Mouse (Mus musculus): Measurements from ENCODE around the gene Gm43064. TPM values are rescaled to one million over a fixed set of nuclear protein-coding genes. Genes with fewer than 3 reads are reported as not detected.
"Not testable (repeated sequence)": the region's sequence is repeated elsewhere in the genome, so short reads cannot be mapped to it uniquely, and the experiment has no call there.

Gene Gm43064
- polyA plus RNA-seq, 1 experiment from 2014 or later = 0.30 TPM

- Histone ChIP-seq H3K9me3 (replicated peaks; ENCODE audit: control insufficient read depth, low read length) (no peaks in the 10 kb centered on the region), H3K4me3 (ENCODE audit: low read length) (no peak overlapping the region), H3K27ac (ENCODE audit: low read length) (no peak overlapping the region), H3K27me3 (ENCODE audit: control insufficient read depth, insufficient read depth, low read length) (no peaks in the 10 kb centered on the region), H3K4me1 (ENCODE audit: control insufficient read depth, insufficient read depth, low read length) (peaks cover 12% of the 10 kb centered on the region; the same call in 1 of the 2 replicates), H3K9ac (ENCODE audit: low read length) (no peak overlapping the region), H3K36me3 (ENCODE audit: control insufficient read depth, insufficient read depth) (peaks cover 19% of the 10 kb centered on the region), H3K4me2 (ENCODE audit: low read depth, low read length) (no peak overlapping the region)
- WGBS = 85% methylated on average over 6 of the region's 6 CpGs
- ATAC-seq (replicated peaks; ENCODE audit: extremely low read depth, insufficient read depth, low FRiP score) = no peak
Observed at GRCm38 (mm10) chr3:103810967-103811366, 1.6 kb downstream of the Gm43064 start.

- Histone ChIP-seq H3K4me3 (ENCODE audit: low read length) (no peak overlapping the region), H3K36me3 (ENCODE audit: control insufficient read depth, insufficient read depth) (peaks cover 6% of the 10 kb centered on the region; the same call in 1 of the 2 replicates), H3K27ac (ENCODE audit: low read length) (no peak overlapping the region), H3K4me1 (ENCODE audit: control insufficient read depth, insufficient read depth, low read length) (peaks cover 11% of the 10 kb centered on the region; the same call in 1 of the 2 replicates), H3K9ac (ENCODE audit: low read length) (no peak overlapping the region), H3K4me2 (ENCODE audit: low read depth, low read length) (no peak overlapping the region), H3K9me3 (replicated peaks; ENCODE audit: control insufficient read depth, low read length) (no peaks in the 10 kb centered on the region), H3K27me3 (ENCODE audit: control insufficient read depth, insufficient read depth, low read length) (no peaks in the 10 kb centered on the region)
- no peak for ATAC-seq (replicated peaks; ENCODE audit: extremely low read depth, insufficient read depth, low FRiP score)
Observed at GRCm38 (mm10) chr3:103827548-103827947, 18.2 kb downstream of the Gm43064 start.

GRCm38 (mm10) chr3:103829036-103829435 lies 19.7 kb downstream of the Gm43064 start:
- ATAC-seq (replicated peaks; ENCODE audit: extremely low read depth, insufficient read depth, low FRiP score) = no peak
- Histone ChIP-seq H3K4me2 (ENCODE audit: low read depth, low read length) (no peak overlapping the region), H3K9me3 (replicated peaks; ENCODE audit: control insufficient read depth, low read length) (no peaks in the 10 kb centered on the region), H3K27ac (ENCODE audit: low read length) (no peak overlapping the region), H3K27me3 (ENCODE audit: control insufficient read depth, insufficient read depth, low read length) (no peaks in the 10 kb centered on the region), H3K4me1 (ENCODE audit: control insufficient read depth, insufficient read depth, low read length) (peaks cover 14% of the 10 kb centered on the region; the same call in 1 of the 2 replicates), H3K9ac (ENCODE audit: low read length) (no peak overlapping the region), H3K4me3 (ENCODE audit: low read length) (no peak overlapping the region), H3K36me3 (ENCODE audit: control insufficient read depth, insufficient read depth) (peaks cover 3% of the 10 kb centered on the region; the same call in 1 of the 2 replicates)
- WGBS = 83% methylated on average over 3 of the region's 3 CpGs

- H3K9me3 ChIP-seq (replicated peaks; ENCODE audit: control insufficient read depth, low read length); H3K36me3 ChIP-seq (ENCODE audit: control insufficient read depth, insufficient read depth); H3K4me2 ChIP-seq (ENCODE audit: low read depth, low read length); H3K9ac ChIP-seq (ENCODE audit: low read length); H3K27me3 ChIP-seq (ENCODE audit: control insufficient read depth, insufficient read depth, low read length); ATAC-seq (replicated peaks; ENCODE audit: extremely low read depth, insufficient read depth, low FRiP score); H3K4me3 ChIP-seq (ENCODE audit: low read length): not testable (repeated sequence)
- 63% methylated on average over 1 of the region's 1 CpGs for WGBS
- H3K4me1 ChIP-seq (ENCODE audit: control insufficient read depth, insufficient read depth, low read length) = peaks cover 14% of the 10 kb centered on the region; the same call in 1 of the 2 replicates
- H3K27ac ChIP-seq (ENCODE audit: low read length) = peak overlapping the region; percentile 22
Observed at GRCm38 (mm10) chr3:103830681-103831080, 21.3 kb downstream of the Gm43064 start.

GRCm38 (mm10) chr3:103831146-103831545 lies 21.8 kb downstream of the Gm43064 start:
- H3K36me3 ChIP-seq (ENCODE audit: control insufficient read depth, insufficient read depth) = peaks cover 3% of the 10 kb centered on the region; the same call in 1 of the 2 replicates
- H3K27me3 ChIP-seq (ENCODE audit: control insufficient read depth, insufficient read depth, low read length) = no peaks in the 10 kb centered on the region
- H3K9me3 ChIP-seq (replicated peaks; ENCODE audit: control insufficient read depth, low read length) = no peaks in the 10 kb centered on the region
- no peak overlapping the region for H3K4me3 ChIP-seq (ENCODE audit: low read length)
- ATAC-seq (replicated peaks; ENCODE audit: extremely low read depth, insufficient read depth, low FRiP score) = no peak
- peak overlapping the region; percentile 22 for H3K27ac ChIP-seq (ENCODE audit: low read length)
- no peak overlapping the region for H3K9ac ChIP-seq (ENCODE audit: low read length)
- WGBS = 45% methylated on average over 7 of the region's 7 CpGs
- H3K4me1 ChIP-seq (ENCODE audit: control insufficient read depth, insufficient read depth, low read length) = peaks cover 14% of the 10 kb centered on the region; the same call in 1 of the 2 replicates
- no peak overlapping the region for H3K4me2 ChIP-seq (ENCODE audit: low read depth, low read length)

- ATAC-seq (replicated peaks; ENCODE audit: extremely low read depth, insufficient read depth, low FRiP score) = no peak
- H3K4me1 ChIP-seq (ENCODE audit: control insufficient read depth, insufficient read depth, low read length) = peaks cover 14% of the 10 kb centered on the region; the same call in 1 of the 2 replicates
- no peak within 1 kb of the TSS; the same call in 1 of the 2 replicates for H3K27ac ChIP-seq (ENCODE audit: low read length)
- no peaks in the 10 kb centered on the region for H3K36me3 ChIP-seq (ENCODE audit: control insufficient read depth, insufficient read depth)
- no peak within 1 kb of the TSS for H3K4me2 ChIP-seq (ENCODE audit: low read depth, low read length)
- no peak within 1 kb of the TSS for H3K4me3 ChIP-seq (ENCODE audit: low read length)
- H3K9ac ChIP-seq (ENCODE audit: low read length) = no peak within 1 kb of the TSS
- H3K9me3 ChIP-seq (replicated peaks; ENCODE audit: control insufficient read depth, low read length) = no peaks in the 10 kb centered on the region
- H3K27me3 ChIP-seq (ENCODE audit: control insufficient read depth, insufficient read depth, low read length) = no peaks in the 10 kb centered on the region
Observed at GRCm38 (mm10) chr3:103832426-103832825, 23.1 kb downstream of the Gm43064 start, which contains the start of gene Bcl2l15. TSS of gene Bcl2l15 (plus strand) at chr3:103832601.

GRCm38 (mm10) chr3:103834001-103834400 lies 24.6 kb downstream of the Gm43064 start:
- Histone ChIP-seq H3K27me3 (ENCODE audit: control insufficient read depth, insufficient read depth, low read length) (no peaks in the 10 kb centered on the region), H3K9me3 (replicated peaks; ENCODE audit: control insufficient read depth, low read length) (no peaks in the 10 kb centered on the region), H3K4me2 (ENCODE audit: low read depth, low read length) (no peak overlapping the region), H3K36me3 (ENCODE audit: control insufficient read depth, insufficient read depth) (no peaks in the 10 kb centered on the region), H3K27ac (ENCODE audit: low read length) (no peak overlapping the region), H3K4me3 (ENCODE audit: low read length) (no peak overlapping the region), H3K9ac (ENCODE audit: low read length) (no peak overlapping the region), H3K4me1 (ENCODE audit: control insufficient read depth, insufficient read depth, low read length) (peaks cover 14% of the 10 kb centered on the region; the same call in 1 of the 2 replicates)
- WGBS = 95% methylated on average over 2 of the region's 2 CpGs
- ATAC-seq (replicated peaks; ENCODE audit: extremely low read depth, insufficient read depth, low FRiP score) = no peak

- ATAC-seq (replicated peaks; ENCODE audit: extremely low read depth, insufficient read depth, low FRiP score) = no peak
- Histone ChIP-seq H3K27ac (ENCODE audit: low read length) (no peak overlapping the region), H3K9me3 (replicated peaks; ENCODE audit: control insufficient read depth, low read length) (no peaks in the 10 kb centered on the region), H3K4me1 (ENCODE audit: control insufficient read depth, insufficient read depth, low read length) (peaks cover 12% of the 10 kb centered on the region; the same call in 1 of the 2 replicates), H3K4me2 (ENCODE audit: low read depth, low read length) (no peak overlapping the region), H3K27me3 (ENCODE audit: control insufficient read depth, insufficient read depth, low read length) (no peaks in the 10 kb centered on the region), H3K4me3 (ENCODE audit: low read length) (no peak overlapping the region), H3K36me3 (ENCODE audit: control insufficient read depth, insufficient read depth) (no peaks in the 10 kb centered on the region), H3K9ac (ENCODE audit: low read length) (no peak overlapping the region)
- 79% methylated on average over 6 of the region's 6 CpGs for WGBS
Observed at GRCm38 (mm10) chr3:103835272-103835950, 26.0 kb downstream of the Gm43064 start.

- Histone ChIP-seq H3K9me3 (replicated peaks; ENCODE audit: control insufficient read depth, low read length) (no peaks in the 10 kb centered on the region), H3K4me2 (ENCODE audit: low read depth, low read length) (no peak overlapping the region), H3K27me3 (ENCODE audit: control insufficient read depth, insufficient read depth, low read length) (no peaks in the 10 kb centered on the region), H3K36me3 (ENCODE audit: control insufficient read depth, insufficient read depth) (no peaks in the 10 kb centered on the region), H3K27ac (ENCODE audit: low read length) (no peak overlapping the region), H3K4me3 (ENCODE audit: low read length) (no peak overlapping the region), H3K4me1 (ENCODE audit: control insufficient read depth, insufficient read depth, low read length) (peaks cover 10% of the 10 kb centered on the region; the same call in 1 of the 2 replicates), H3K9ac (ENCODE audit: low read length) (no peak overlapping the region)
- 69% methylated on average over 10 of the region's 10 CpGs for WGBS
- ATAC-seq (replicated peaks; ENCODE audit: extremely low read depth, insufficient read depth, low FRiP score) = no peak
Observed at GRCm38 (mm10) chr3:103835951-103836310, 26.6 kb downstream of the Gm43064 start.

All from heart, embryonic 16.5 days (tissue).